Mouse (Mus musculus) ES-Bruce4 (cell line): ENCODE results near the gene Pakap. TPM values are rescaled to one million over a fixed set of nuclear protein-coding genes. Genes with fewer than 3 reads are reported as not detected.
A peak's percentile ranks its signal among the peaks of the same experiment; 100 is the strongest.

Experiments
- H3K27ac ChIP-seq: 2 replicates; pipeline ENCODE4 v1.5.1; 2012; ENCODE audit warnings: low read length, inconsistent platforms; ENCODE audit not compliant: insufficient read depth
- H3K27me3 ChIP-seq: 2 replicates; pipeline ENCODE4 v1.6.1; 2012; ENCODE audit warnings: mild to moderate bottlenecking, low read length, inconsistent platforms; ENCODE audit not compliant: control insufficient read depth, poor library complexity, insufficient read depth, severe bottlenecking
- H3K36me3 ChIP-seq: 2 replicates; pipeline ENCODE4 v1.6.1; 2012; ENCODE audit warnings: inconsistent platforms, mild to moderate bottlenecking, low read length, moderate library complexity; ENCODE audit not compliant: control insufficient read depth, poor library complexity, insufficient read depth, severe bottlenecking
- H3K4me1 ChIP-seq: one replicate; pipeline ENCODE4 v1.8.1; 2011; ENCODE audit warnings: low read length; ENCODE audit not compliant: control insufficient read depth, insufficient read depth
- H3K4me3 ChIP-seq: 2 replicates; pipeline ENCODE4 v1.5.1; 2011; ENCODE audit warnings: low read depth, mild to moderate bottlenecking, low read length
- H3K9ac ChIP-seq: 2 replicates; pipeline ENCODE4 v1.6.1; 2012; ENCODE audit warnings: low read depth, mild to moderate bottlenecking, inconsistent platforms; ENCODE audit not compliant: poor library complexity, severe bottlenecking
- H3K9me3 ChIP-seq: replicated peaks from 2 replicates; pipeline ENCODE4 v1.6.1; 2012; ENCODE audit warnings: mild to moderate bottlenecking, low read length, inconsistent platforms; ENCODE audit not compliant: control insufficient read depth, poor library complexity, insufficient read depth, severe bottlenecking
- CTCF ChIP-seq: IDR thresholded peaks from one replicate; pipeline ENCODE4 v1.8.1; 2011; ENCODE audit warnings: low read depth, low read length
- EP300 ChIP-seq: IDR thresholded peaks from 2 replicates; pipeline ENCODE4 v1.6.1; 2011; ENCODE audit warnings: low read depth, low read length; ENCODE audit not compliant: insufficient read depth
- POLR2A ChIP-seq: IDR thresholded peaks from one replicate; pipeline ENCODE4 v1.8.1; 2011; ENCODE audit warnings: low read length; ENCODE audit not compliant: insufficient read depth
- polyA plus RNA-seq: library from polyadenylated mRNA; stranded (reverse); fragments of >200 nt; gene quantifications from 2 replicates; pipeline ENCODE4 v1.2.4, GENCODE M21; 2011; ENCODE audit warnings: low read depth; ENCODE audit not compliant: missing spikeins, insufficient read depth, insufficient read length

The Pakap gene
- polyA plus RNA-seq, 1 experiment = 2.4 TPM

GRCm38 (mm10) chr4:57568268-57569068, 489 bp downstream of the Pakap start:
- H3K9me3 ChIP-seq = no peaks in the 10 kb centered on the region
- H3K4me3 ChIP-seq = peak overlapping the region; percentile 20
- no peaks in the 10 kb centered on the region for H3K36me3 ChIP-seq
- H3K27me3 ChIP-seq = peaks cover 5% of the 10 kb centered on the region
- no peak for TF ChIP-seq CTCF
- no peak for TF ChIP-seq EP300
- TF ChIP-seq POLR2A = no peak
- H3K27ac ChIP-seq = no peak overlapping the region
- H3K4me1 ChIP-seq = no peaks in the 10 kb centered on the region
- peak overlapping the region; percentile 79 for H3K9ac ChIP-seq

DNA sequence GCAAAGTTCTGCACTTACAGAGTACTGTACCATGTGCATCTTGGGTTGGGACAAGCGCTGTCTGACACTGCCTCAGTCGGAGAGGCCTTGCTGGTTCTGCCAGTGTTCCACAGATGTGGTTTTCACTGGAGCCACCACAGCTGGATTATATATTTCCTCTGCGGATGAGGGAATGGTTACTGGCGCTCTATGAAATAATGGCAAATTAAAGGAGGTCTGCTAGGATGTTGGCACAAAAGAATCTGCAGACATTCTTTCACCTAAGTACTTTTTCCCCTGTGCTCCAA, 1.0 kb downstream of the Pakap start:
- Histone ChIP-seq H3K4me1 (no peaks in the 10 kb centered on the region), H3K4me3 (no peak overlapping the region), H3K27ac (no peak overlapping the region), H3K27me3 (peaks cover 5% of the 10 kb centered on the region), H3K9ac (no peak overlapping the region), H3K36me3 (no peaks in the 10 kb centered on the region), H3K9me3 (no peaks in the 10 kb centered on the region)
- TF ChIP-seq POLR2A = no peak
- TF ChIP-seq CTCF = no peak
- TF ChIP-seq EP300 = no peak

DNA sequence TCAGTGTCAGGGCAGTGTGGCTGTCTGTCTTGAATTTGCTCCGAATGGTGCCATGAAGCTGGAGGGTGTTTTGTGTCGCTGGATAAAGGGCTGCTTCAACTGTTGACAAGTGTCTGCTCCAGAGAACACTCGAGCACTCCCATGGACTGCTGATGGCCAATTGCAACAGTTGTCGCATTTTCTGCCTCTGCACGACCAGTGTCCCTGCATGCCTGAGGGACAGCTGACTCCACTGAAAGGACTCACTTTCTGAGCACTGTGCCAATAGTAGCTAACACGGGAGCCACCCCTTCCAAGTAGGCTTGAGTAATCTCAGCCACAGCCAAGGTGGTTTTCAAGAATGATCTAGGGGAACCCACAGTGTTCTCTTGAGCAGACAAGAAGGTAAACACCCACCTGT, 1.7 kb downstream of the Pakap start:
- H3K27ac ChIP-seq = no peak overlapping the region
- no peak overlapping the region for H3K4me3 ChIP-seq
- no peaks in the 10 kb centered on the region for H3K9me3 ChIP-seq
- no peak for TF ChIP-seq POLR2A
- no peak for TF ChIP-seq CTCF
- TF ChIP-seq EP300 = no peak
- H3K36me3 ChIP-seq = no peaks in the 10 kb centered on the region
- no peaks in the 10 kb centered on the region for H3K4me1 ChIP-seq
- H3K9ac ChIP-seq = no peak overlapping the region
- H3K27me3 ChIP-seq = peaks cover 5% of the 10 kb centered on the region

- Histone ChIP-seq H3K4me1 (no peaks in the 10 kb centered on the region), H3K27me3 (peaks cover 5% of the 10 kb centered on the region), H3K9me3 (no peaks in the 10 kb centered on the region), H3K36me3 (no peaks in the 10 kb centered on the region), H3K27ac (no peak overlapping the region), H3K9ac (no peak overlapping the region), H3K4me3 (no peak overlapping the region)
- TF ChIP-seq EP300 (no peak), POLR2A (no peak), CTCF (no peak)
Observed at GRCm38 (mm10) chr4:57570229-57570628, 2.2 kb downstream of the Pakap start.

- Histone ChIP-seq H3K36me3 (no peaks in the 10 kb centered on the region), H3K9ac (no peak overlapping the region), H3K27me3 (no peaks in the 10 kb centered on the region), H3K4me3 (no peak overlapping the region), H3K4me1 (no peaks in the 10 kb centered on the region), H3K9me3 (no peaks in the 10 kb centered on the region), H3K27ac (no peak overlapping the region)
- TF ChIP-seq POLR2A (no peak), CTCF (no peak), EP300 (no peak)
Observed at GRCm38 (mm10) chr4:57574181-57574580, 6.2 kb downstream of the Pakap start.

- H3K9ac ChIP-seq = no peak overlapping the region
- TF ChIP-seq EP300 = no peak
- no peak for TF ChIP-seq CTCF
- TF ChIP-seq POLR2A = no peak
- no peaks in the 10 kb centered on the region for H3K27me3 ChIP-seq
- no peaks in the 10 kb centered on the region for H3K36me3 ChIP-seq
- H3K27ac ChIP-seq = no peak overlapping the region
- no peaks in the 10 kb centered on the region for H3K9me3 ChIP-seq
- no peak overlapping the region for H3K4me3 ChIP-seq
- H3K4me1 ChIP-seq = no peaks in the 10 kb centered on the region
Observed at GRCm38 (mm10) chr4:57574646-57575045, 6.7 kb downstream of the Pakap start.
